Mouse (Mus musculus) spleen, postnatal 0 days (tissue): ENCODE data around the gene Cldn7. TPM values are rescaled to one million over a fixed set of nuclear protein-coding genes. Genes with fewer than 3 reads are reported as not detected.

Experiments used
- microRNA counts: library from miRNA; unstranded; fragments of <30 nt; microRNA quantifications from one replicate; lab custom pipeline; 2015
- polyA plus RNA-seq: library from polyadenylated mRNA; unstranded; fragments of >200 nt; fragmentation: Nextera tagmentation; extraction: Ambion mirVana; gene quantifications from 2 replicates; pipeline ENCODE4 v1.2.1, GENCODE M21; 2015

The Cldn7 gene
- polyA plus RNA-seq, result 0.98 and 1.6 TPM in 2 replicates

GRCm38 (mm10) chr11:69964650-69965270 lies at the start of gene Cldn7:
Gene Cldn7, plus strand, starts transcription at chr11:69964779.

GRCm38 (mm10) chr11:69921114-69922011 lies 43.2 kb upstream of the Cldn7 start, which contains the start of gene Eif5a:
Gene Eif5a, minus strand, starts transcription at chr11:69921958.

GRCm38 (mm10) chr11:69935137-69935879 lies 29.3 kb upstream of the Cldn7 start, which contains the start of gene Ybx2:
Gene Ybx2, plus strand, starts transcription at chr11:69935796.

DNA sequence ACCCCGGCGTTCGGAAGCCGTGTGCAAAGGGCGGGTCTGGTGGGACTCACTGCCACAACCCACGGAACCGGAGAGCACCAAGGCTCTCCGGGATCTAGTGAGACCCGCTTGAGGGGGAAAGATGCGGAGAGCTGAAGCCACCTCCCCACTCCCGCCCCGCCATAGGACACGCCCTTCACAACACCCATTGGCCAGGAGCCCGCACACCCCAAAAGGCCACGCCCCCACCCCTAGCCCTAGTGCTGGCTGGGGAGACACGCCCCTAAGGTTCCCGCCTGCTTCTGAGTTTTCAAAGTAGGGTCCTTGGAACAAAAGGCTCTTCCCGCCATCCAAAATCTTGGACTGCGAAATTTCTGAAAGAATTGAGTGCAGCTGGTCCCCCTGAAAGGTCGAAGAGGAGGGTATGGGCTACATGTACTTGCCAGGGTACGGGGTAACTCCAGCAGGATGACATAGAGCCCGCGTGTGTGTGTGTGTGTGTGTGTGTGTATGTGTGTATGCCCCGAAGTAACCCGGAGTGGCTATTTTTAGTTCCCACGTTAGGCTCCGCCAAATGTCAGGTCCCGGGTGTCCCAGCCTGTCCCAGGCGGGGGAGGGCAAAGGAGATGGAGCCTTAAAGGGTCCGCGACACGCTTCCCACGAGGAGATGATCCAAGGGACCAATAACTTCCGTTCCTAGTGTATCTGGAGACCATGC lies 16.4 kb upstream of the Cldn7 start, which contains the start of gene Slc2a4:
Gene Slc2a4 (minus strand): TSS at position 123 of the 697 bp plus-strand sequence.

GRCm38 (mm10) chr11:69981141-69981762 lies 16.7 kb downstream of the Cldn7 start, which contains the start of gene Ctdnep1:
Gene Ctdnep1, plus strand, starts transcription at chr11:69981156.

DNA sequence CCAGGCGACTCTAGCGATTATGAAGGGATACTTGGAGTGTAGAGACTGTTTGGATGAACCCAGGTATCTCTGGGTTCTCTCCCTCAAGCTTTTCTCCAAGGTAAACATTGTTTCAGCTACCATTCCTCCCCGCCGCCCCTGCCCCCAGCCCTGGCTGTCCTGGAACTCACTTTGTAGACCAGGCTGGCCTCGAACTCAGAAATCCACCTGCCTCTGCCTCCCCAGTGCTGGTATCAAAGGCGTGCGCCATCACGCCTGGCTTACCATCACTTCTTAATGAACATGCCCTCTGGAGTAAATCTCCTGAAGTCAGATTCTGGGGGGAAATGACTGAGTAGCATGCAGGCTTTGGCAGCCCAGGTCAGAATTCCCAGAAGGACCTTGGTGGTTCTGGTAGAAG lies 17.6 kb downstream of the Cldn7 start, which contains the start of gene Elp5:
Gene Elp5 (minus strand): TSS at position 293 of the 400 bp plus-strand sequence.

GRCm38 (mm10) chr11:69990850-69991691 lies 26.5 kb downstream of the Cldn7 start, which contains the start of gene Gabarap:
Gene Gabarap, plus strand, starts transcription at chr11:69991143.

DNA sequence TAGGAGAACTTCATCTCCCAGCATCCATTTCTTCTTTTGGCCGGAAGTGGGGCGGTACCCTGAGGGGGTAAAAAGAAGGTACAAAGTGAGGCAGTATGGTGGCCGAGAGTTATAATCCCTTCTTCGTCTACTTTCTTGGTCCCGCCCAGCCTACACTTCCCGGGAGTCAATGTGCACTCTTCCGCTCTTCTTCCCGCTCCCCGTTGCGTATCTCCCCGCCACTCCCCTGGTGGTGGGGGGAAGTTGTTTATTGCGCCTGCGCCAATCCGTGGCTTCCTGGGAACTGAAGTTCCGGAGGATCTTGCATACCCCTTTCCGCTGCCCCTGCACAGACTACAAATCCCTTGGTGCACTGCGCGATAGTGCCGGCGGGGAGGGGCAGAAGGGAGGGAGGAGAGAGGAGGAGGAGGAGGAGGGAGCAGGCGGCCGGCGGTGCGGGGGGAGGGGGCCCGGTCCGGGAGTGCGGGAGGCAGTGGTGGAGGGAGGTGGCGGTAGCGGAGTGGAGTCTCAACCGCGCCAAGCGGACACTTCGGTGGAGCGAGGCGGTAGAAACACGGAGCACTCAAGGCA lies 30.9 kb downstream of the Cldn7 start, which contains the start of gene Phf23:
Gene Phf23 (plus strand): TSS at position 387 of the 570 bp plus-strand sequence.

DNA sequence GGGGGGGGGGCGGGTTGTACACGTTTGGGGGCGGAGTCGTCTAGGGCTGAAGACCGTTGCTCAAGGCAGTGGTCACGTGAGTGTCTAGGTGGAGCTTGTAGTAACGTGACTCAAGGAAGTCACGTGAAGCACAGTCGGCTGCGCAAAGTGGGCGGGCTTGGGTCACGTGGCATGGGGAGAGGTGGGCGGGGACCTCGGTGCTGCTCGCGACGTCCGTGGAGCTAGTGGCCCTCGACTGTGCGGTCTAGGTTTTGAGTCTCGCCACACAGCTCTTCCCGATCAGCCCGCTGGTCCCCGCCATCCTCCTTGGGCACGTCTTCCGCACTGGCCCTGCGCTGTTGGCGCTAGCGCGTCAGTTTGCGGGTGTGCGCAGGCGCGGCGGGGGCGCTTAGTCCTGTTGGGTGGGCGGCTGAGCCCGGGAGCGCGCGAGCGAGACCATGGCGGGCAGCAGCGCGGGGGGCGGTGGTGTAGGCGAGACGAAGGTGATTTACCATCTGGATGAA lies 35.9 kb downstream of the Cldn7 start, which contains the start of gene Dvl2:
Gene Dvl2 (plus strand): TSS at position 200 of the 503 bp plus-strand sequence.

DNA sequence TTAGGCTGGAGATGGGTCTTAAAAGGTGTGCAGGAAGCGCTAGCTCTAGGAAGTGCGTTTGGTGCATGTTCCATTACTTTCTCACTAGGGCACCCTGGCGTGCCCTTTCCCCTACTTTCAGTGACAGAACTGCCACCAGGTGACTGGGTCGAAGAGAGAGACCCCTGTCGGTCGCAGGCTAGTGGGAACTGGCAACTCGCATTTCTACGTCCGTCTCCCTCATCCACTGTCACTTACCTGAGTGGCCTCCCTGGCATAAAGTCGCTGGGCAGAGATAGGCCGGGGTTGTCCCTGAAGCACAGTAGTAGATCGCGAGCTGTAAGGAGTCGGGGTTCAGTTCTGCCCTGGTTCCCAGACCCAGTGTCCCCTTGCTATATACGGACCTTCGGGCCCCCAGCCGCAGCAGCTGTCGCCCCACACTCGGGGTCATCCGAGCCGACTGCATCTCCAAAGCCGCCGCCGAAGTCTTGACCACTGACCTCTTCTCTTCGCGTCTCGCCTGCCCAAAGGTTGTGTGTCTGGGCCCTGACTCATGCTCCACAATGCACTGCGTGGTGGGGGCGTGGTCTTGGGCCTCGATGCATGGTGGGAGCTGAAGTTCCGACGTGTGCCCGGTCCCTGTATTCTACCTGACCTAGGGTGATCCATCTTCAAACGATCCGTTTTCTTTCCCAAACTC lies 50.4 kb downstream of the Cldn7 start, which contains the start of gene Acadvl:
Gene Acadvl (minus strand): TSS at position 532 of the 679 bp plus-strand sequence.

DNA sequence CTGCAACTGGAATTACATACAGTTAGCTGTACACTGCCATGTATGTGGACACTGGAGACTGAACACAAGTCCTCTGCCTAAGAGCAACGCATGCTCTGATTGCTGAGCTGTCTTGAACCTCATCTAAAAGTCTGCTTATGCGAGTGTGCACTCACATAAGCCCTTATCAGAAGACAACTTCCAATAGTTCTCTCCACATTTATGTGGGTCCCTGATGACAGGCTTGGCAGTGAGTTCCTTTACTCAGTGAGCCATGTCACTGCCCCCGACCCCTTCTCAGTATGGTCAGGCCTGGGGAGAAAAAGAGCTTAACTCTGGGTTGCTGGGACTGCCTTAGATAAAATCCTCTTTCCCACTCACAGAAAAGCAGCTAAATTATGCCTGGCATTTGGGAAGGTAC lies 52.1 kb downstream of the Cldn7 start, which contains the start of gene Dlg4:
Gene Dlg4 (plus strand): TSS at position 274 of the 400 bp plus-strand sequence.

MicroRNA genes within 50 kb of the gene (microRNA counts, 519-probe panel; counts per million panel counts)
- microRNA mmu-miR-324-3p (lab: Ali Mortazavi, UCI) (88.3 counts per million), microRNA mmu-miR-324-5p (lab: Ali Mortazavi, UCI) (2,295 counts per million, percentile 2 among the panel's probes with 10 or more counts)

Other genes starting within 250 kb of the Cldn7 start
- 15.2 and 15.8 TPM in 2 replicates for gene Polr2a, start 206.1 kb upstream of the Cldn7 start, polyA plus RNA-seq
- 0.07 and 0.08 TPM in 2 replicates for gene Slc35g3, start 202.8 kb upstream of the Cldn7 start, polyA plus RNA-seq
- gene Zbtb4, start 198.9 kb upstream of the Cldn7 start, polyA plus RNA-seq, result 1.3 and 1.9 TPM in 2 replicates
- 0.99 and 1.5 TPM in 2 replicates for gene Chrnb1, start 168.8 kb upstream of the Cldn7 start, polyA plus RNA-seq
- gene Fgf11, start 162.9 kb upstream of the Cldn7 start, polyA plus RNA-seq, result 0.33 and 0.36 TPM in 2 replicates
- gene Tmem102, start 159.2 kb upstream of the Cldn7 start, polyA plus RNA-seq, result 0.30 and 0.68 TPM in 2 replicates
- gene Gm39566, start 149.5 kb upstream of the Cldn7 start, polyA plus RNA-seq, result not detected in 2 replicates
- not detected in 2 replicates for gene Spem2, start 146.3 kb upstream of the Cldn7 start, polyA plus RNA-seq
- 0.12 TPM in 1 of 2 replicates, not detected in the other for gene Spem1, start 142.6 kb upstream of the Cldn7 start, polyA plus RNA-seq
- gene Nlgn2, start 127.0 kb upstream of the Cldn7 start, polyA plus RNA-seq, result 2.6 and 3.1 TPM in 2 replicates
- gene Tmem256, start 126.3 kb upstream of the Cldn7 start, polyA plus RNA-seq, result 337 and 343 TPM in 2 replicates
- gene Plscr3, start 118.4 kb upstream of the Cldn7 start, polyA plus RNA-seq, result 45.7 and 56.8 TPM in 2 replicates
- gene Tnk1, start 106.0 kb upstream of the Cldn7 start, polyA plus RNA-seq, result 0.56 and 0.91 TPM in 2 replicates
- not detected in 2 replicates for gene Tmem95, start 86.8 kb upstream of the Cldn7 start, polyA plus RNA-seq
- gene Kctd11, start 83.4 kb upstream of the Cldn7 start, polyA plus RNA-seq, result 2.3 and 3.1 TPM in 2 replicates
- 15.3 and 21.3 TPM in 2 replicates for gene Acap1, start 69.2 kb upstream of the Cldn7 start, polyA plus RNA-seq
- 2.2 and 2.6 TPM in 2 replicates for gene 2810408A11Rik, start 63.8 kb upstream of the Cldn7 start, polyA plus RNA-seq
- 3.2 and 3.4 TPM in 2 replicates for gene Neurl4, start 63.7 kb upstream of the Cldn7 start, polyA plus RNA-seq
- 104 and 116 TPM in 2 replicates for gene Gps2, start 50.9 kb upstream of the Cldn7 start, polyA plus RNA-seq
- 1,453 and 1,558 TPM in 2 replicates for gene Eif5a, start 42.8 kb upstream of the Cldn7 start, polyA plus RNA-seq
- gene Ybx2, start 29.0 kb upstream of the Cldn7 start, polyA plus RNA-seq, result 0.12 and 0.53 TPM in 2 replicates
- 19.1 and 22.0 TPM in 2 replicates for gene Slc2a4, start 16.6 kb upstream of the Cldn7 start, polyA plus RNA-seq
- 20.7 and 22.4 TPM in 2 replicates for gene Ctdnep1, start 16.4 kb downstream of the Cldn7 start, polyA plus RNA-seq
- 69.4 and 73.0 TPM in 2 replicates for gene Elp5, start 17.7 kb downstream of the Cldn7 start, polyA plus RNA-seq
- 318 and 353 TPM in 2 replicates for gene Gabarap, start 26.4 kb downstream of the Cldn7 start, polyA plus RNA-seq
- gene Phf23, start 31.0 kb downstream of the Cldn7 start, polyA plus RNA-seq, result 26.6 and 35.9 TPM in 2 replicates
- 6.9 and 10.2 TPM in 2 replicates for gene Dvl2, start 35.8 kb downstream of the Cldn7 start, polyA plus RNA-seq
- 58.3 and 59.1 TPM in 2 replicates for gene Acadvl, start 50.6 kb downstream of the Cldn7 start, polyA plus RNA-seq
- 1.5 and 3.1 TPM in 2 replicates for gene Dlg4, start 52.2 kb downstream of the Cldn7 start, polyA plus RNA-seq
- gene Asgr1, start 89.3 kb downstream of the Cldn7 start, polyA plus RNA-seq, result 0.10 and 0.16 TPM in 2 replicates
- gene Asgr2, start 127.9 kb downstream of the Cldn7 start, polyA plus RNA-seq, result 0.12 TPM in 1 of 2 replicates, not detected in the other
- gene Mgl2, start 165.6 kb downstream of the Cldn7 start, polyA plus RNA-seq, result 2.3 and 3.5 TPM in 2 replicates
- gene Clec10a, start 191.4 kb downstream of the Cldn7 start, polyA plus RNA-seq, result 2.9 and 5.5 TPM in 2 replicates
- gene Slc16a11, start 248.0 kb downstream of the Cldn7 start, polyA plus RNA-seq, result 0.28 and 0.64 TPM in 2 replicates